Mouse (Mus musculus): ENCODE data around the gene Crb3. TPM values are rescaled to one million over a fixed set of nuclear protein-coding genes. Genes with fewer than 3 reads are reported as not detected.

The Crb3 gene
- polyA plus RNA-seq, 1 experiment from 2014 or later: 2.9 TPM

- ATAC-seq (ENCODE audit: low FRiP score): peak; percentile 85
- peak overlapping the region; percentile 19; the same call in 1 of the 2 replicates for H3K4me3 ChIP-seq
These were observed 37.1 kb downstream of the Crb3 start for GRCm38 (mm10) chr17:57095855-57096622.

GRCm38 (mm10) chr17:57096623-57096920 lies 37.7 kb downstream of the Crb3 start:
- Histone ChIP-seq H3K36me3 (no peaks in the 10 kb centered on the region), H3K4me3 (peak overlapping the region; percentile 19; the same call in 1 of the 2 replicates), H3K4me1 (replicated peaks) (peaks cover 10% of the 10 kb centered on the region), H3K9me3 (no peaks in the 10 kb centered on the region), H3K9ac (no peak overlapping the region), H3K27ac (no peak overlapping the region), H3K27me3 (peaks cover 9% of the 10 kb centered on the region; the same call in 1 of the 2 replicates), H3K4me2 (peak overlapping the region; percentile 42)
- ATAC-seq (ENCODE audit: low FRiP score): peak; percentile 84
- 2% methylated on average over 11 of the region's 11 CpGs for WGBS

More at GRCm38 (mm10) chr17:57095855-57096622, 37.1 kb downstream of the Crb3 start:
- Histone ChIP-seq H3K27ac (no peak overlapping the region), H3K4me2 (peak overlapping the region; percentile 42), H3K36me3 (no peaks in the 10 kb centered on the region), H3K9ac (no peak overlapping the region), H3K27me3 (peaks cover 9% of the 10 kb centered on the region; the same call in 1 of the 2 replicates), H3K9me3 (no peaks in the 10 kb centered on the region), H3K4me1 (replicated peaks) (peaks cover 10% of the 10 kb centered on the region)
- WGBS: 3% methylated on average over 18 of the region's 19 CpGs

GRCm38 (mm10) chr17:57098321-57098720 lies 39.4 kb downstream of the Crb3 start:
- ATAC-seq (ENCODE audit: low FRiP score): no peak
- no peak overlapping the region for H3K4me3 ChIP-seq
- peaks cover 9% of the 10 kb centered on the region; the same call in 1 of the 2 replicates for H3K27me3 ChIP-seq
- no peak overlapping the region for H3K9ac ChIP-seq
- H3K36me3 ChIP-seq: no peaks in the 10 kb centered on the region
- 84% methylated on average over 5 of the region's 5 CpGs for WGBS
- peaks cover 10% of the 10 kb centered on the region for H3K4me1 ChIP-seq (replicated peaks)
- H3K27ac ChIP-seq: no peak overlapping the region
- no peaks in the 10 kb centered on the region for H3K9me3 ChIP-seq
- no peak overlapping the region for H3K4me2 ChIP-seq

GRCm38 (mm10) chr17:57099629-57100325 lies 40.9 kb downstream of the Crb3 start:
- Histone ChIP-seq H3K27me3 (peaks cover 9% of the 10 kb centered on the region; the same call in 1 of the 2 replicates), H3K4me2 (0 out of 2 replicates have a peak overlapping the region, but pooled peaks have one; percentile 4), H3K9me3 (no peaks in the 10 kb centered on the region), H3K9ac (no peak overlapping the region), H3K36me3 (no peaks in the 10 kb centered on the region), H3K4me3 (no peak overlapping the region), H3K4me1 (replicated peaks) (peaks cover 16% of the 10 kb centered on the region), H3K27ac (no peak overlapping the region)
- 5% methylated on average over 10 of the region's 10 CpGs for WGBS
- no peak for ATAC-seq (ENCODE audit: low FRiP score)

- Histone ChIP-seq H3K27ac (no peak overlapping the region), H3K4me3 (no peak overlapping the region), H3K9me3 (no peaks in the 10 kb centered on the region), H3K9ac (no peak overlapping the region), H3K36me3 (no peaks in the 10 kb centered on the region), H3K4me1 (replicated peaks) (peaks cover 23% of the 10 kb centered on the region), H3K27me3 (no peaks in the 10 kb centered on the region), H3K4me2 (no peak overlapping the region)
- ATAC-seq (ENCODE audit: low FRiP score): no peak
- 92% methylated on average over 2 of the region's 2 CpGs for WGBS
These were observed 43.4 kb downstream of the Crb3 start for GRCm38 (mm10) chr17:57102276-57102675.

- Histone ChIP-seq H3K27me3 (no peaks in the 10 kb centered on the region), H3K4me2 (peak overlapping the region; percentile 85), H3K9ac (peak overlapping the region; percentile 81), H3K4me3 (peak overlapping the region; percentile 63), H3K4me1 (replicated peaks) (peaks cover 24% of the 10 kb centered on the region), H3K36me3 (no peaks in the 10 kb centered on the region), H3K27ac (no peak overlapping the region), H3K9me3 (no peaks in the 10 kb centered on the region)
- no peak; the same call in 1 of the 2 replicates for ATAC-seq (ENCODE audit: low FRiP score)
- whole genome bisulfite sequencing: 40% methylated on average over 4 of the region's 4 CpGs
These were observed 45.6 kb downstream of the Crb3 start for GRCm38 (mm10) chr17:57104496-57104895.

GRCm38 (mm10) chr17:57105181-57106034 lies 46.5 kb downstream of the Crb3 start, which contains the start of gene Tnfsf9:
TSS of gene Tnfsf9 (plus strand) at chr17:57105325.
- Histone ChIP-seq H3K9me3 (no peaks in the 10 kb centered on the region), H3K4me1 (replicated peaks) (peaks cover 24% of the 10 kb centered on the region), H3K9ac (peak within 1 kb of the TSS; percentile 81), H3K27me3 (no peaks in the 10 kb centered on the region), H3K4me2 (peak within 1 kb of the TSS; percentile 85), H3K36me3 (no peaks in the 10 kb centered on the region), H3K27ac (no peak within 1 kb of the TSS), H3K4me3 (peak within 1 kb of the TSS; percentile 63)
- ATAC-seq (ENCODE audit: low FRiP score): peak; percentile 84
- 1% methylated on average over 57 of the region's 61 CpGs for WGBS

GRCm38 (mm10) chr17:57106035-57106368 lies 47.1 kb downstream of the Crb3 start:
- Histone ChIP-seq H3K27me3 (no peaks in the 10 kb centered on the region), H3K27ac (no peak overlapping the region), H3K4me1 (replicated peaks) (peaks cover 24% of the 10 kb centered on the region), H3K4me3 (peak overlapping the region; percentile 63), H3K36me3 (no peaks in the 10 kb centered on the region), H3K4me2 (peak overlapping the region; percentile 85), H3K9ac (peak overlapping the region; percentile 81), H3K9me3 (no peaks in the 10 kb centered on the region)
- WGBS: 3% methylated on average over 9 of the region's 9 CpGs
- ATAC-seq (ENCODE audit: low FRiP score): no peak; the same call in 1 of the 2 replicates

- WGBS: 91% methylated on average over 5 of the region's 5 CpGs
- peaks cover 24% of the 10 kb centered on the region for H3K4me1 ChIP-seq (replicated peaks)
- H3K4me2 ChIP-seq: no peak overlapping the region
- no peak for ATAC-seq (ENCODE audit: low FRiP score)
- no peak overlapping the region for H3K9ac ChIP-seq
- no peak overlapping the region for H3K4me3 ChIP-seq
- H3K27me3 ChIP-seq: no peaks in the 10 kb centered on the region
- no peaks in the 10 kb centered on the region for H3K9me3 ChIP-seq
- no peaks in the 10 kb centered on the region for H3K36me3 ChIP-seq
- no peak overlapping the region for H3K27ac ChIP-seq
These were observed 48.2 kb downstream of the Crb3 start for GRCm38 (mm10) chr17:57107064-57107463.

- H3K36me3 ChIP-seq: no peaks in the 10 kb centered on the region
- H3K27ac ChIP-seq: no peak overlapping the region
- WGBS: 89% methylated on average over 7 of the region's 7 CpGs
- no peak overlapping the region for H3K4me3 ChIP-seq
- no peaks in the 10 kb centered on the region for H3K27me3 ChIP-seq
- H3K9me3 ChIP-seq: no peaks in the 10 kb centered on the region
- H3K9ac ChIP-seq: no peak overlapping the region
- ATAC-seq (ENCODE audit: low FRiP score): no peak
- peaks cover 24% of the 10 kb centered on the region for H3K4me1 ChIP-seq (replicated peaks)
- no peak overlapping the region for H3K4me2 ChIP-seq
These were observed 49.2 kb downstream of the Crb3 start for GRCm38 (mm10) chr17:57108040-57108665.

- Histone ChIP-seq H3K9me3 (no peaks in the 10 kb centered on the region), H3K36me3 (no peaks in the 10 kb centered on the region), H3K9ac (no peak overlapping the region), H3K27ac (no peak overlapping the region), H3K27me3 (no peaks in the 10 kb centered on the region), H3K4me2 (no peak overlapping the region), H3K4me3 (no peak overlapping the region), H3K4me1 (replicated peaks) (peaks cover 24% of the 10 kb centered on the region)
- 59% methylated on average over 5 of the region's 5 CpGs for WGBS
- ATAC-seq (ENCODE audit: low FRiP score): no peak
These were observed 49.8 kb downstream of the Crb3 start for GRCm38 (mm10) chr17:57108666-57109171.

Measured in hindbrain, embryonic 13.5 days (tissue).